Mouse (Mus musculus): ENCODE results near the gene Pik3c2a. TPM values are rescaled to one million over a fixed set of nuclear protein-coding genes. Genes with fewer than 3 reads are reported as not detected.
A peak's percentile ranks its signal among the peaks of the same experiment; 100 is the strongest.

The Pik3c2a gene
- polyA plus RNA-seq, 1 experiment = 48.3 TPM

DNA sequence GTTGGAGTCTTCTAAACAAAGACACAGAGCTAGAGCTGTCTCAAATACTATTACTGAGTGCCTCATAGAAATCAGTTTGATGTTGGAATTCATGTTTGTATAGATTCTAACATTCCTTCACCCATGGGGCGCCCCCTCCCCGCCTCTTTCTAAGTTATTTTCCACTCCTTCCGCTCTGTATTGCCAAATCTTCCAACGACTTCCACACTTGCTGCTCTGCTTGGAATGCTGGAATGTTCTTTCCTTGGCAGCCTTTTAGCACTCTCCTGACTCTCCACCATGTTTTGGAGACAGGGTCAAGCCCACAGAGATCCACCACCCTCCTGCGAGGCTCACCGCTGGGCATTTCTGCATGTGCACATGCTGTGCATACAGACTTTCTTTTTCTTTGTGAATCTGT lies 14.1 kb upstream of the Pik3c2a start:
- Histone ChIP-seq H3K4me1 (ENCODE audit: control insufficient read depth, insufficient read depth, low read length) (peaks cover 25% of the 10 kb centered on the region), H3K27ac (ENCODE audit: insufficient read depth, low read length) (peak overlapping the region; percentile 35; the same call in 1 of the 2 replicates), H3K4me3 (ENCODE audit: insufficient read depth, low read length) (no peak overlapping the region)
- TF ChIP-seq CTCF (IDR thresholded peaks at IDR 0.05; ENCODE audit: borderline replicate concordance, insufficient read depth, low read length) (no peak), POLR2A (IDR thresholded peaks at IDR 0.05; ENCODE audit: low read depth, low read length) (no peak)

DNA sequence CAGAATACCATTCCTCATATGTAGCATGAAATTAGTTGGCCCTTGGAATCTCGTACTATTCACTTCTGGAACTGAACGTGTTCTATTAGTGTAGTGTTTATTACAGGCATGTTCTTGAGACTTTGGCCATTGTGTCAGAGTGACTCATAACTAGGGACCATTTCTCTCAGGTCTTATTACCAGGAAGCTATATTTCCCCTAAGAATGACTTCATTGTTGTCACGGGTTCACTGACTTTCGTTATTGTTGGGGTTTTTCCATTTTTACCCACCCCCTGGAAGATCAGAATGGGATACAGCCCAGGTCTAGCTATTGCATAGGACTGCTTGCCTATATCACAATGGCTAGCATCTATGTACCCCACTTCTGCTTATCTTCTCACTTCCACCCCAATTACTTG lies 13.7 kb upstream of the Pik3c2a start:
- H3K4me3 ChIP-seq (ENCODE audit: insufficient read depth, low read length) = no peak overlapping the region
- H3K4me1 ChIP-seq (ENCODE audit: control insufficient read depth, insufficient read depth, low read length) = peaks cover 21% of the 10 kb centered on the region
- H3K27ac ChIP-seq (ENCODE audit: insufficient read depth, low read length) = peak overlapping the region; percentile 35
- TF ChIP-seq POLR2A (IDR thresholded peaks at IDR 0.05; ENCODE audit: low read depth, low read length) = no peak
- TF ChIP-seq CTCF (IDR thresholded peaks at IDR 0.05; ENCODE audit: borderline replicate concordance, insufficient read depth, low read length) = no peak

- no peak for TF ChIP-seq CTCF (IDR thresholded peaks at IDR 0.05; ENCODE audit: borderline replicate concordance, insufficient read depth, low read length)
- TF ChIP-seq POLR2A (IDR thresholded peaks at IDR 0.05; ENCODE audit: low read depth, low read length) = no peak
- H3K27ac ChIP-seq (ENCODE audit: insufficient read depth, low read length) = no peak overlapping the region
- H3K4me3 ChIP-seq (ENCODE audit: insufficient read depth, low read length) = no peak overlapping the region
- H3K4me1 ChIP-seq (ENCODE audit: control insufficient read depth, insufficient read depth, low read length) = peaks cover 3% of the 10 kb centered on the region; the same call in 1 of the 2 replicates
Observed at GRCm38 (mm10) chr7:116446645-116447044, 3.4 kb upstream of the Pik3c2a start.

GRCm38 (mm10) chr7:116444326-116444809 lies 1.1 kb upstream of the Pik3c2a start:
- Histone ChIP-seq H3K4me3 (ENCODE audit: insufficient read depth, low read length) (peak overlapping the region; percentile 69), H3K27ac (ENCODE audit: insufficient read depth, low read length) (peak overlapping the region; percentile 98), H3K4me1 (ENCODE audit: control insufficient read depth, insufficient read depth, low read length) (peaks cover 3% of the 10 kb centered on the region; the same call in 1 of the 2 replicates)
- no peak for TF ChIP-seq CTCF (IDR thresholded peaks at IDR 0.05; ENCODE audit: borderline replicate concordance, insufficient read depth, low read length)
- peak; percentile 74 for TF ChIP-seq POLR2A (IDR thresholded peaks at IDR 0.05; ENCODE audit: low read depth, low read length)

- Histone ChIP-seq H3K4me3 (ENCODE audit: insufficient read depth, low read length) (peak overlapping the region; percentile 69), H3K27ac (ENCODE audit: insufficient read depth, low read length) (peak overlapping the region; percentile 98), H3K4me1 (ENCODE audit: control insufficient read depth, insufficient read depth, low read length) (peaks cover 3% of the 10 kb centered on the region; the same call in 1 of the 2 replicates)
- TF ChIP-seq POLR2A (IDR thresholded peaks at IDR 0.05; ENCODE audit: low read depth, low read length) = no peak; the same call in 1 of the 2 replicates
- TF ChIP-seq CTCF (IDR thresholded peaks at IDR 0.05; ENCODE audit: borderline replicate concordance, insufficient read depth, low read length) = no peak
Observed at GRCm38 (mm10) chr7:116443697-116444325, 562 bp upstream of the Pik3c2a start.

GRCm38 (mm10) chr7:116442226-116442625 lies 1.0 kb downstream of the Pik3c2a start:
- no peak for TF ChIP-seq CTCF (IDR thresholded peaks at IDR 0.05; ENCODE audit: borderline replicate concordance, insufficient read depth, low read length)
- TF ChIP-seq POLR2A (IDR thresholded peaks at IDR 0.05; ENCODE audit: low read depth, low read length) = no peak
- H3K4me3 ChIP-seq (ENCODE audit: insufficient read depth, low read length) = peak overlapping the region; percentile 80
- peaks cover 3% of the 10 kb centered on the region; the same call in 1 of the 2 replicates for H3K4me1 ChIP-seq (ENCODE audit: control insufficient read depth, insufficient read depth, low read length)
- no peak overlapping the region for H3K27ac ChIP-seq (ENCODE audit: insufficient read depth, low read length)

DNA sequence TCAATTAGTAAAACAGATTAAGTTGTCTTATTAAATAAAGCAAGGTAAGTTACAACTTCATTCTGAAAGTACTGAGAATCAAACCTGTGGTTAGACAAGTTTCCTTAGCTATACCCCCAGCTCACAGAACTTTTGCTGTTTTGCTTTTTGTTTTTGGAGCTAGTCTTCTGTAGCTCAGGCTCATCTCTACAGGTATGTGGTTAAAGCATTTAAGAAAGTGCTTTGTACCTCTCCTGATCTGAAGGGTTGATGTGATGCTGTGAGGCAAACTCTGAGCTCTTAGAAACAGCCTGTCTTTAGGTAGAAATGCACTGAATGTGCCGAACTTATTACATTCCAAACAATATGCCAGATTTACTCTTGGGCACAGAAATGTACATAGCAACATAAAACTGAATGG lies 1.9 kb downstream of the Pik3c2a start:
- Histone ChIP-seq H3K4me3 (ENCODE audit: insufficient read depth, low read length) (peak overlapping the region; percentile 51), H3K27ac (ENCODE audit: insufficient read depth, low read length) (no peak overlapping the region), H3K4me1 (ENCODE audit: control insufficient read depth, insufficient read depth, low read length) (peaks cover 3% of the 10 kb centered on the region; the same call in 1 of the 2 replicates)
- TF ChIP-seq CTCF (IDR thresholded peaks at IDR 0.05; ENCODE audit: borderline replicate concordance, insufficient read depth, low read length) = no peak
- no peak for TF ChIP-seq POLR2A (IDR thresholded peaks at IDR 0.05; ENCODE audit: low read depth, low read length)

- Histone ChIP-seq H3K4me3 (ENCODE audit: insufficient read depth, low read length) (no peak overlapping the region), H3K27ac (ENCODE audit: insufficient read depth, low read length) (no peak overlapping the region), H3K4me1 (ENCODE audit: control insufficient read depth, insufficient read depth, low read length) (no peaks in the 10 kb centered on the region)
- TF ChIP-seq POLR2A (IDR thresholded peaks at IDR 0.05; ENCODE audit: low read depth, low read length) (no peak), CTCF (IDR thresholded peaks at IDR 0.05; ENCODE audit: borderline replicate concordance, insufficient read depth, low read length) (no peak)
Observed at GRCm38 (mm10) chr7:116431661-116432060, 11.6 kb downstream of the Pik3c2a start.

GRCm38 (mm10) chr7:116430926-116431325 lies 12.3 kb downstream of the Pik3c2a start:
- Histone ChIP-seq H3K4me1 (ENCODE audit: control insufficient read depth, insufficient read depth, low read length) (no peaks in the 10 kb centered on the region), H3K4me3 (ENCODE audit: insufficient read depth, low read length) (no peak overlapping the region), H3K27ac (ENCODE audit: insufficient read depth, low read length) (no peak overlapping the region; the same call in 1 of the 2 replicates)
- TF ChIP-seq POLR2A (IDR thresholded peaks at IDR 0.05; ENCODE audit: low read depth, low read length) (no peak), CTCF (IDR thresholded peaks at IDR 0.05; ENCODE audit: borderline replicate concordance, insufficient read depth, low read length) (no peak)

- H3K4me3 ChIP-seq (ENCODE audit: insufficient read depth, low read length) = no peak overlapping the region
- TF ChIP-seq POLR2A (IDR thresholded peaks at IDR 0.05; ENCODE audit: low read depth, low read length) = no peak
- no peak for TF ChIP-seq CTCF (IDR thresholded peaks at IDR 0.05; ENCODE audit: borderline replicate concordance, insufficient read depth, low read length)
- no peaks in the 10 kb centered on the region for H3K4me1 ChIP-seq (ENCODE audit: control insufficient read depth, insufficient read depth, low read length)
- H3K27ac ChIP-seq (ENCODE audit: insufficient read depth, low read length) = no peak overlapping the region
Observed at GRCm38 (mm10) chr7:116427206-116427605, 16.0 kb downstream of the Pik3c2a start.

All from embryonic fibroblast, embryonic 13.5 days (primary cell).